Mouse (Mus musculus): Measurements from ENCODE around the gene Ugt3a2. TPM values are rescaled to one million over a fixed set of nuclear protein-coding genes. Genes with fewer than 3 reads are reported as not detected.

Gene Ugt3a2
- polyA plus RNA-seq, 1 experiment: not detected

- no peaks in the 10 kb centered on the region for H3K36me3 ChIP-seq (ENCODE audit: control insufficient read depth, insufficient read depth, low read length, poor library complexity, severe bottlenecking)
- H3K4me3 ChIP-seq (ENCODE audit: low read depth, low read length): no peak overlapping the region
- TF ChIP-seq CTCF (IDR thresholded peaks at IDR 0.05; ENCODE audit: low read depth, low read length) (no peak), POLR2A (IDR thresholded peaks at IDR 0.05; ENCODE audit: insufficient read depth, low read length) (no peak), EP300 (IDR thresholded peaks at IDR 0.05; ENCODE audit: insufficient read depth, low read depth, low read length) (no peak)
- no peak overlapping the region for H3K9ac ChIP-seq (ENCODE audit: low read depth, poor library complexity, severe bottlenecking)
- no peak overlapping the region for H3K27ac ChIP-seq (ENCODE audit: insufficient read depth, low read length)
- H3K4me1 ChIP-seq (ENCODE audit: control insufficient read depth, insufficient read depth, low read length): no peaks in the 10 kb centered on the region
- H3K27me3 ChIP-seq (ENCODE audit: control insufficient read depth, insufficient read depth, low read length, poor library complexity, severe bottlenecking): no peaks in the 10 kb centered on the region
- no peaks in the 10 kb centered on the region for H3K9me3 ChIP-seq (replicated peaks; ENCODE audit: control insufficient read depth, insufficient read depth, low read length, poor library complexity, severe bottlenecking)
Measured at GRCm38 (mm10) chr15:9348739-9349138, 13.4 kb downstream of the Ugt3a2 start.

DNA sequence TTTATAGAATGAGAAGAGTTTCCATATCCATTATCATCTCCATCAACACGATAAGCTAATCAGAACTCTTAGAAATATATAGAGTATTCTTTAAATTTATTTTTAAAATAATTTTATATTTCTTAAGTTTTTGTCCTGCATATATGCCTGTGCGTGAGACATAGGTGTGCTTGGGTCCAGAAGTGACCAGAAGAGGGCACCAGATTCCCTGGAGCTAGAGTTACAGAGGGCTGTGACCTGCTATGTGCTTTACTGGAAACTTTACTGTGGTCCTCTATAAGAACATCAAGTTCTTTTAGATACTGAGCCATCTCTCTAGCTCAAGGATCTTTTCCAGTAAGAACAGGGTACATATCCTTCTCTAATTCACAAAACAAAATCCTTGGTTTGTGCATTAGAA lies 27.5 kb downstream of the Ugt3a2 start:
- H3K27ac ChIP-seq (ENCODE audit: insufficient read depth, low read length): no peak overlapping the region
- no peaks in the 10 kb centered on the region for H3K36me3 ChIP-seq (ENCODE audit: control insufficient read depth, insufficient read depth, low read length, poor library complexity, severe bottlenecking)
- H3K9me3 ChIP-seq (replicated peaks; ENCODE audit: control insufficient read depth, insufficient read depth, low read length, poor library complexity, severe bottlenecking): peaks cover 8% of the 10 kb centered on the region; the same call in 1 of the 2 replicates
- H3K9ac ChIP-seq (ENCODE audit: low read depth, poor library complexity, severe bottlenecking): no peak overlapping the region
- TF ChIP-seq POLR2A (IDR thresholded peaks at IDR 0.05; ENCODE audit: insufficient read depth, low read length) (no peak), EP300 (IDR thresholded peaks at IDR 0.05; ENCODE audit: insufficient read depth, low read depth, low read length) (no peak), CTCF (IDR thresholded peaks at IDR 0.05; ENCODE audit: low read depth, low read length) (peak; percentile 59)
- no peaks in the 10 kb centered on the region for H3K4me1 ChIP-seq (ENCODE audit: control insufficient read depth, insufficient read depth, low read length)
- H3K4me3 ChIP-seq (ENCODE audit: low read depth, low read length): no peak overlapping the region
- no peaks in the 10 kb centered on the region for H3K27me3 ChIP-seq (ENCODE audit: control insufficient read depth, insufficient read depth, low read length, poor library complexity, severe bottlenecking)

DNA sequence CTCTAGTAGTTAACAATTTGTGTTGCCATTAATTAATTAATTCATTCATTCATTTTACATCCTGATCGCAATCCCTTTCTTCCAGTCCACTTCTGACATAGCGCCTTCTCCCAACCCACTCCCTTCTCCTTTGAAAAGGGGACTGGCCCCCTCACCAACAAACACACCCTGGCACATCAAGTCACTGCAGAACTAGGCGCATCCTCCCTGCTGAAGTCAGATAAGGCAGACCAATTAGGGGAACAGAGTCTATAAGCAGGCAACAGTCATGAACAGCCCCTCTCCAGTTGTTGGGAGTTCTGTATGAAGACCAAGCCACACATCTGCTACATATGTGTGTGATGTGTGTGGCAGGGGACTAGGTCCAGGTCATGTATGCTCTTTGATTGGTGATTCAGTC lies 33.4 kb downstream of the Ugt3a2 start:
- Histone ChIP-seq H3K27ac (ENCODE audit: insufficient read depth, low read length) (no peak overlapping the region), H3K4me3 (ENCODE audit: low read depth, low read length) (no peak overlapping the region), H3K9ac (ENCODE audit: low read depth, poor library complexity, severe bottlenecking) (no peak overlapping the region), H3K4me1 (ENCODE audit: control insufficient read depth, insufficient read depth, low read length) (no peaks in the 10 kb centered on the region), H3K9me3 (replicated peaks; ENCODE audit: control insufficient read depth, insufficient read depth, low read length, poor library complexity, severe bottlenecking) (peaks cover 8% of the 10 kb centered on the region; the same call in 1 of the 2 replicates), H3K36me3 (ENCODE audit: control insufficient read depth, insufficient read depth, low read length, poor library complexity, severe bottlenecking) (no peaks in the 10 kb centered on the region), H3K27me3 (ENCODE audit: control insufficient read depth, insufficient read depth, low read length, poor library complexity, severe bottlenecking) (no peaks in the 10 kb centered on the region)
- no peak for TF ChIP-seq EP300 (IDR thresholded peaks at IDR 0.05; ENCODE audit: insufficient read depth, low read depth, low read length)
- no peak for TF ChIP-seq POLR2A (IDR thresholded peaks at IDR 0.05; ENCODE audit: insufficient read depth, low read length)

DNA sequence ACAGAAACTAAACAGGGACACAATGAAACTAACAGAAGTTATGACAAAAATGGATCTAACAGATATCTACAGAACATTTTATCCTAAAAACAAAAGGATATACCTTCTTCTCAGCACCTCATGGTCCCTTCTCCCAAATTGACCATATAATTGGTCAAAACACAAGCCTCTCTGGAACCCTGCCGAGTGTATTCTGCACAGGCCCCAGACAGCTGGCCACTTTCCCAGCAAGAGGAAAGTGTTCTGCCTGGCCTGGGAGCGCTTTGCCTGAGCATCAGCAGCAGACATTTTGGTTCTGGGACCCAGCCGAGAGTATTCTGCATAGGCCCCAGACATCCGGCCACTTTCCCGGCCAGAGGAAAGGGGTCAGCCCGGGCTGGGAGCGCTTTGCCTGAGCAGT lies 40.9 kb downstream of the Ugt3a2 start:
- H3K4me3 ChIP-seq (ENCODE audit: low read depth, low read length): no peak overlapping the region
- H3K36me3 ChIP-seq (ENCODE audit: control insufficient read depth, insufficient read depth, low read length, poor library complexity, severe bottlenecking): no peaks in the 10 kb centered on the region
- TF ChIP-seq CTCF (IDR thresholded peaks at IDR 0.05; ENCODE audit: low read depth, low read length) (no peak), POLR2A (IDR thresholded peaks at IDR 0.05; ENCODE audit: insufficient read depth, low read length) (no peak), EP300 (IDR thresholded peaks at IDR 0.05; ENCODE audit: insufficient read depth, low read depth, low read length) (no peak)
- H3K27me3 ChIP-seq (ENCODE audit: control insufficient read depth, insufficient read depth, low read length, poor library complexity, severe bottlenecking): no peaks in the 10 kb centered on the region
- peaks cover 3% of the 10 kb centered on the region; the same call in 1 of the 2 replicates for H3K9me3 ChIP-seq (replicated peaks; ENCODE audit: control insufficient read depth, insufficient read depth, low read length, poor library complexity, severe bottlenecking)
- H3K27ac ChIP-seq (ENCODE audit: insufficient read depth, low read length): no peak overlapping the region
- H3K4me1 ChIP-seq (ENCODE audit: control insufficient read depth, insufficient read depth, low read length): no peaks in the 10 kb centered on the region
- H3K9ac ChIP-seq (ENCODE audit: low read depth, poor library complexity, severe bottlenecking): no peak overlapping the region

DNA sequence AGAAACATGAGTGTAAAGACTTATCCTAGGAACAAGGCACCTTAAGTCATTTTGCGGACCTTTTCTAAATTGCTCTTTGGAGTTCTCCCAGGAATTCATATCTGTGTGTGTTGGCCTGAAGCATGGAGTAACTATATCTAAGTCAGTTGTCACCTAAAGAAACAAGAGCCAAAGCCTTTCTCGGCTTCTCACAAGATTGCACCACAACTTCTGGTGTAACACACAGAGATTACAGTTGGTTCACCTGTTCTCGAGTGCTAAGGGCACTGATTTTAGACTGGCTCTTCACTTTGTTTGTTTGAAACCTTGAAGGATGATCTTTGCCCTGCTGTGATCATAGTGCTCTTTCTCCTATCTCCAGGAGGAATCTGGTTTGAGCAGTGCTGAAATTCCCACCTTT lies 74.1 kb downstream of the Ugt3a2 start:
- no peak overlapping the region for H3K9ac ChIP-seq (ENCODE audit: low read depth, poor library complexity, severe bottlenecking)
- H3K36me3 ChIP-seq (ENCODE audit: control insufficient read depth, insufficient read depth, low read length, poor library complexity, severe bottlenecking): no peaks in the 10 kb centered on the region
- H3K27ac ChIP-seq (ENCODE audit: insufficient read depth, low read length): no peak overlapping the region
- no peak overlapping the region for H3K4me3 ChIP-seq (ENCODE audit: low read depth, low read length)
- no peaks in the 10 kb centered on the region; the same call in 1 of the 2 replicates for H3K27me3 ChIP-seq (ENCODE audit: control insufficient read depth, insufficient read depth, low read length, poor library complexity, severe bottlenecking)
- no peaks in the 10 kb centered on the region for H3K4me1 ChIP-seq (ENCODE audit: control insufficient read depth, insufficient read depth, low read length)
- no peaks in the 10 kb centered on the region for H3K9me3 ChIP-seq (replicated peaks; ENCODE audit: control insufficient read depth, insufficient read depth, low read length, poor library complexity, severe bottlenecking)
- TF ChIP-seq POLR2A (IDR thresholded peaks at IDR 0.05; ENCODE audit: insufficient read depth, low read length) (no peak), EP300 (IDR thresholded peaks at IDR 0.05; ENCODE audit: insufficient read depth, low read depth, low read length) (no peak), CTCF (IDR thresholded peaks at IDR 0.05; ENCODE audit: low read depth, low read length) (no peak)

Other genes with a start within 250 kb of the Ugt3a2 start
- 31.7 and 35.6 TPM in 2 replicates for gene Lmbrd2, start 195.0 kb upstream of the Ugt3a2 start, polyA plus RNA-seq (2011; ENCODE audit: insufficient read depth, insufficient read length, low read depth, missing spikeins)
- gene Skp2, start 180.1 kb upstream of the Ugt3a2 start, polyA plus RNA-seq (2011; ENCODE audit: insufficient read depth, insufficient read length, low read depth, missing spikeins): 50.1 and 51.9 TPM in 2 replicates
- gene Ugt3a1, start 58.7 kb upstream of the Ugt3a2 start, polyA plus RNA-seq (2011; ENCODE audit: insufficient read depth, insufficient read length, low read depth, missing spikeins): not detected in 2 replicates
- 11.3 and 12.0 TPM in 2 replicates for gene Capsl, start 100.5 kb downstream of the Ugt3a2 start, polyA plus RNA-seq (2011; ENCODE audit: insufficient read depth, insufficient read length, low read depth, missing spikeins)
- not detected in 2 replicates for gene Il7r, start 194.6 kb downstream of the Ugt3a2 start, polyA plus RNA-seq (2011; ENCODE audit: insufficient read depth, insufficient read length, low read depth, missing spikeins)

All from ES-Bruce4 (cell line).